Mouse (Mus musculus) olfactory bulb, adult 2 months (tissue): ENCODE measurements around the gene Tbc1d1. TPM values are rescaled to one million over a fixed set of nuclear protein-coding genes. Genes with fewer than 3 reads are reported as not detected.

ENCODE experiments used
- H3K27ac ChIP-seq: fragments of 200-500 bp; 2 replicates; pipeline ENCODE4 v1.5.1; 2012; ENCODE audit warnings: low read depth, low read length; ENCODE audit not compliant: insufficient read depth
- H3K4me1 ChIP-seq: fragments of 200-500 bp; 2 replicates; pipeline ENCODE4 v1.6.1; 2012; ENCODE audit warnings: low read length; ENCODE audit not compliant: control insufficient read depth, insufficient read depth
- H3K4me3 ChIP-seq: fragments of 200-500 bp; 2 replicates; pipeline ENCODE4 v1.5.1; 2012; ENCODE audit warnings: mild to moderate bottlenecking, low read depth, low read length, moderate library complexity; ENCODE audit not compliant: insufficient read depth
- CTCF ChIP-seq: fragments of 200-500 bp; IDR thresholded peaks from 2 replicates; pipeline ENCODE4 v1.5.1; 2012; ENCODE audit warnings: low read depth, mild to moderate bottlenecking, low read length, moderate library complexity; ENCODE audit not compliant: insufficient read depth
- POLR2A ChIP-seq: fragments of 200-500 bp; IDR thresholded peaks from 2 replicates; pipeline ENCODE4 v1.6.1; 2012; ENCODE audit warnings: mild to moderate bottlenecking, low read depth, low read length, moderate library complexity; ENCODE audit not compliant: insufficient read depth
- WGBS: fragments of 180-500 bp; shearing (Covaris S2); methylation state at CpG from one replicate; pipeline ENCODE4 v1.1.7; 2018; 5-methylcytosine and 5-hydroxymethylcytosine counted together
- polyA plus RNA-seq: library from polyadenylated mRNA; stranded (reverse); fragments of >200 nt; gene quantifications from 2 replicates; pipeline ENCODE4 v1.2.4, GENCODE M21; 2012; ENCODE audit warnings: low replicate concordance; ENCODE audit not compliant: missing spikeins, insufficient read depth, insufficient read length

Tbc1d1 gene
- polyA plus RNA-seq, 1 experiment, result not detected

- TF ChIP-seq CTCF (no peak), POLR2A (no peak)
- 81% methylated on average over 5 of the region's 5 CpGs for WGBS
- no peak overlapping the region for H3K27ac ChIP-seq
- no peaks in the 10 kb centered on the region for H3K4me1 ChIP-seq
- H3K4me3 ChIP-seq, result no peak overlapping the region
Observed at GRCm38 (mm10) chr5:64196866-64197321, 40.8 kb downstream of the Tbc1d1 start.

DNA sequence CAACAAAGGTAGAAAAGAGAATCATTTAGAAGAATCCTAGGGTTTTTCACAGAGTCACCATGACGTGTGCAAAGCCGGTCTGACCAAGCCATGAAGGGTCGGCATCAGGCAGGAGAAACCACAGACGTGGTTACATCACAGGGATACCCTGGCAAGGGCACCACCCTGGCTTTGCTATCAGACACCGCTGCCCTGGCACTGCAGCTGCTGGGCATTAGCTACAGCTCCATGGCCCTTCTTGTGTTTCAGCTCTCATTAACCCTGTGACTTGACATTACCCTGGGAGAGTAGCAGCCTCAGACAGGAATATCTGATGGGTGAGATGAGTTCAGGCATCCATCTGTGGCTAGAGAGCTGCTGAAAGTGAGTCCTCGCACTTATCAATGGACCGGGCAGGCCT is 42.5 kb downstream of the Tbc1d1 start:
- WGBS, result 94% methylated on average over 7 of the region's 7 CpGs
- no peak overlapping the region for H3K4me3 ChIP-seq
- no peak for TF ChIP-seq POLR2A
- no peak for TF ChIP-seq CTCF
- H3K27ac ChIP-seq, result no peak overlapping the region
- H3K4me1 ChIP-seq, result no peaks in the 10 kb centered on the region

- no peaks in the 10 kb centered on the region for H3K4me1 ChIP-seq
- TF ChIP-seq POLR2A (no peak), CTCF (no peak)
- no peak overlapping the region for H3K27ac ChIP-seq
- WGBS, result 84% methylated on average over 5 of the region's 5 CpGs
- H3K4me3 ChIP-seq, result no peak overlapping the region
Observed at GRCm38 (mm10) chr5:64201071-64201470, 45.0 kb downstream of the Tbc1d1 start.

DNA sequence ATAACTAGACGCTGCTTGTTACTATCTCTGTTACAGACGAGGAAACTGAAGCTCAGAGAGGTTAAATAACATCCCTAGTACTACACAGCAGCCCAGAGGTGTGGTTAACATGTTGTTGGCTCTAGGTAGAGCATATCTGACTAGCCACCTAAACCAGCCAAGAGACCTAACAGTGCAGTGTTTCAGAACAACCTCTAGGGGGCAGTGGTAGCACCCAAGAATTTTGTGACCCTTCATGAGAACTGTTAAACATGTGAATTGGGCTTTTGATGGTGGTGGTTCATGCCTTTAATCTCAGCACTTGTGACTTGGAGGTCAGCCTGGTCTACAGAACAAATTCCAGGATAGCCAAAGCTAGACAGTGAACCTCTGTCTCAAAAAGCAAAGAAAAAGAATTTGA is 46.2 kb downstream of the Tbc1d1 start:
- WGBS, result 31% methylated on average over 2 of the region's 2 CpGs
- Histone ChIP-seq H3K4me1 (no peaks in the 10 kb centered on the region), H3K27ac (no peak overlapping the region), H3K4me3 (no peak overlapping the region)
- TF ChIP-seq CTCF (no peak), POLR2A (no peak)

DNA sequence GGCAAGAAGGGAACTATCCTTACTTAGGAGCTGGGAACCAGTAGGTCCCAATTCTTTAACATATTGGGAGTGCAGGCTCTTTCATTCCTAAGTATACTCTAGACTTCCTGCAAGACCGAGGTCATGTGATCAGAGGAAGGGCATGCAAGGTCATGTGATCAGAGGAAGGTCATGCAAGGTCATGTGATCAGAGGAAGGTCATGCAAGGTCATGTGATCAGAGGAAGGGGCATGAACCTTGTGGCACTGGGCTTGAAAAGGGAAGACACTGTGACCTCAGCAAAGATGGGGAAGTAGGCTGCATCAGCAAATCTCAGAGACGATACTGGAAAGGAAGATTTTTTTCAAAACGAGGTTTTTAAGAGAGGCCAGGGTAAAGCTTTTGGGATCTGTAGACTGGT is 49.5 kb downstream of the Tbc1d1 start:
- WGBS, result 92% methylated on average over 3 of the region's 3 CpGs
- no peak for TF ChIP-seq POLR2A
- TF ChIP-seq CTCF, result no peak
- no peaks in the 10 kb centered on the region for H3K4me1 ChIP-seq
- H3K4me3 ChIP-seq, result no peak overlapping the region
- no peak overlapping the region for H3K27ac ChIP-seq

- TF ChIP-seq CTCF (no peak), POLR2A (no peak)
- H3K4me3 ChIP-seq, result no peak overlapping the region
- no peaks in the 10 kb centered on the region for H3K4me1 ChIP-seq
- 88% methylated on average over 3 of the region's 3 CpGs for WGBS
- no peak overlapping the region for H3K27ac ChIP-seq
Observed at GRCm38 (mm10) chr5:64206431-64206830, 50.3 kb downstream of the Tbc1d1 start.

- H3K4me3 ChIP-seq, result no peak overlapping the region
- 87% methylated on average over 8 of the region's 8 CpGs for WGBS
- H3K4me1 ChIP-seq, result no peaks in the 10 kb centered on the region
- no peak for TF ChIP-seq POLR2A
- TF ChIP-seq CTCF, result no peak
- H3K27ac ChIP-seq, result no peak overlapping the region
Observed at GRCm38 (mm10) chr5:64206875-64207274, 50.8 kb downstream of the Tbc1d1 start.

- 94% methylated on average over 6 of the region's 6 CpGs for WGBS
- no peak for TF ChIP-seq POLR2A
- TF ChIP-seq CTCF, result no peak
- no peak overlapping the region for H3K27ac ChIP-seq
- H3K4me1 ChIP-seq, result no peaks in the 10 kb centered on the region
- no peak overlapping the region for H3K4me3 ChIP-seq
Observed at GRCm38 (mm10) chr5:64207800-64208199, 51.7 kb downstream of the Tbc1d1 start.

DNA sequence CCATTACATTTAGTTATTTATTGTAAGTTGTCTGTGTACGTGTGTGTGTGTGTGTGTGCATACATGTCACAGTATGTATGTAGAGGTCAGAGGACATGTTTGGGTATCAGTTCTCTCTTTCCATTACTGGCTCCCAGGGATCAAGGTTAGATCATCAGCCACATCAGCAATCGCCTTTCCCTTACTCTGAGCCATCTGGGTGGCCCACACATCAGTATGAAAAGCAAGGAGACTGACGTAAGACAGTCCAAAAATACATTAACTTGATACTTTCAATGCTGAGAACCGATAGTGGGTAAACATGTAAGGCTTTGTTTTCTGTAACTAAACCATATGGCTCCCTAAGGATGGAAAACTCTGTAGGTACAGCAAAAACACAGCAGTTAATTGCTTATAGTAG is 54.7 kb downstream of the Tbc1d1 start:
- Histone ChIP-seq H3K27ac (no peak overlapping the region), H3K4me3 (no peak overlapping the region), H3K4me1 (no peaks in the 10 kb centered on the region)
- WGBS, result 87% methylated on average over 4 of the region's 4 CpGs
- TF ChIP-seq POLR2A (no peak), CTCF (no peak)

- 85% methylated on average over 7 of the region's 7 CpGs for WGBS
- no peak for TF ChIP-seq POLR2A
- no peak for TF ChIP-seq CTCF
- no peaks in the 10 kb centered on the region for H3K4me1 ChIP-seq
- H3K4me3 ChIP-seq, result no peak overlapping the region
- H3K27ac ChIP-seq, result no peak overlapping the region
Observed at GRCm38 (mm10) chr5:64211284-64211683, 55.2 kb downstream of the Tbc1d1 start.
